Mouse (Mus musculus): ENCODE results near the gene Tmbim6.
"Not testable (repeated sequence)": the region's sequence is repeated elsewhere in the genome, so short reads cannot be mapped to it uniquely, and the experiment has no call there.

Gene Tmbim6

GRCm38 (mm10) chr15:99417692-99418271 lies 25.1 kb downstream of the Tmbim6 start:
- DNase-seq (ENCODE audit: low spot score in 2 of 2) = no peak

GRCm38 (mm10) chr15:99420101-99420500 lies 27.4 kb downstream of the Tmbim6 start:
- DNase-seq (ENCODE audit: low spot score in 2 of 2) = no peak

GRCm38 (mm10) chr15:99420521-99421014 lies 27.9 kb downstream of the Tmbim6 start:
- DNase-seq (ENCODE audit: low spot score in 2 of 2) = peak; percentile 52 to 77

GRCm38 (mm10) chr15:99421152-99421551 lies 28.5 kb downstream of the Tmbim6 start:
- DNase-seq (ENCODE audit: low spot score in 2 of 2) = no peak

- no peak for DNase-seq (ENCODE audit: low spot score in 2 of 2)
Observed at GRCm38 (mm10) chr15:99421676-99422075, 29.0 kb downstream of the Tmbim6 start.

- DNase-seq (ENCODE audit: low spot score in 2 of 2) = no peak
Observed at GRCm38 (mm10) chr15:99422551-99422950, 29.9 kb downstream of the Tmbim6 start.

GRCm38 (mm10) chr15:99423131-99423530 lies 30.4 kb downstream of the Tmbim6 start:
- DNase-seq (ENCODE audit: low spot score in 2 of 2) = no peak

- no peak for DNase-seq (ENCODE audit: low spot score in 2 of 2)
Observed at GRCm38 (mm10) chr15:99423884-99424283, 31.2 kb downstream of the Tmbim6 start.

- no peak for DNase-seq (ENCODE audit: low spot score in 2 of 2)
Observed at GRCm38 (mm10) chr15:99430394-99430793, 37.7 kb downstream of the Tmbim6 start.

- no peak for DNase-seq (ENCODE audit: low spot score in 2 of 2)
Observed at GRCm38 (mm10) chr15:99431063-99431462, 38.4 kb downstream of the Tmbim6 start.

GRCm38 (mm10) chr15:99431504-99431903 lies 38.8 kb downstream of the Tmbim6 start:
- DNase-seq (ENCODE audit: low spot score in 2 of 2) = no peak

GRCm38 (mm10) chr15:99431967-99432366 lies 39.3 kb downstream of the Tmbim6 start:
- DNase-seq (ENCODE audit: low spot score in 2 of 2) = no peak

GRCm38 (mm10) chr15:99433081-99433718 lies 40.5 kb downstream of the Tmbim6 start:
- no peak for DNase-seq (ENCODE audit: low spot score in 2 of 2)

GRCm38 (mm10) chr15:99433913-99434312 lies 41.2 kb downstream of the Tmbim6 start:
- DNase-seq (ENCODE audit: low spot score in 2 of 2) = no peak

GRCm38 (mm10) chr15:99438966-99439698 lies 46.5 kb downstream of the Tmbim6 start:
- DNase-seq (ENCODE audit: low spot score in 2 of 2) = no peak

GRCm38 (mm10) chr15:99440112-99440815 lies 47.6 kb downstream of the Tmbim6 start:
- DNase-seq (ENCODE audit: low spot score in 2 of 2) = peak; percentile 30 to 79

- peak; percentile 20 to 54 for DNase-seq (ENCODE audit: low spot score in 2 of 2)
Observed at GRCm38 (mm10) chr15:99440816-99441457, 48.3 kb downstream of the Tmbim6 start.

GRCm38 (mm10) chr15:99442358-99442757 lies 49.7 kb downstream of the Tmbim6 start:
- DNase-seq (ENCODE audit: low spot score in 2 of 2) = no peak

GRCm38 (mm10) chr15:99445567-99445966 lies 52.9 kb downstream of the Tmbim6 start:
- no peak for DNase-seq (ENCODE audit: low spot score in 2 of 2)

GRCm38 (mm10) chr15:99446136-99446535 lies 53.5 kb downstream of the Tmbim6 start:
- not testable (repeated sequence) for DNase-seq (ENCODE audit: low spot score in 2 of 2)

GRCm38 (mm10) chr15:99449131-99449750 lies 56.6 kb downstream of the Tmbim6 start:
- DNase-seq (ENCODE audit: low spot score in 2 of 2) = peak in 1 of 2 experiments; percentile 72
